Comparison of ENCODE assay signal across 13 mouse cellular contexts in genomic region chr11:25063042-25063441, GRCm38 (mm10).
"Had no signal": no experiment of that assay in that cellular context is flagged by ENCODE, and none has a peak within 500 bp of the region (broad histone marks: within the 10 kb centered on the region; RNA-seq: fewer than 3 reads in every experiment).

No protein-coding gene starts in this region.

- H3K9ac ChIP-seq: liver, embryonic 15.5 days; neural tube, embryonic 12.5 days had no signal

- H3K4me2 ChIP-seq: liver, embryonic 11.5 days; liver, embryonic 15.5 days; neural tube, embryonic 12.5 days had no signal

- H3K36me3 ChIP-seq: limb, embryonic 10.5 days; liver, embryonic 15.5 days; midbrain, embryonic 10.5 days; neural tube, embryonic 12.5 days had no signal

- H3K27me3 ChIP-seq: liver, embryonic 15.5 days; neural tube, embryonic 12.5 days had no signal

- H3K9me3 ChIP-seq: limb, embryonic 10.5 days; liver, embryonic 15.5 days; midbrain, embryonic 10.5 days; neural tube, embryonic 12.5 days had no signal

- H3K27ac ChIP-seq: left cerebral cortex, adult 2 months; limb, embryonic 10.5 days; liver, embryonic 15.5 days; midbrain, embryonic 10.5 days; neural tube, embryonic 12.5 days had no signal

- H3K4me1 ChIP-seq: liver, embryonic 15.5 days had no signal

- H3K4me3 ChIP-seq: left cerebral cortex, adult 2 months; limb, embryonic 10.5 days; liver, embryonic 15.5 days; midbrain, embryonic 10.5 days; myocyte; neural tube, embryonic 12.5 days had no signal

- DNase-seq: kidney, postnatal 25 days; lung, adult 2 months; lung, postnatal 36 days; right cerebral cortex, postnatal 25 days; thymus, postnatal 4 days had no signal

- ATAC-seq: lung, postnatal 0 days had no signal
